Mouse (Mus musculus): Measurements from ENCODE around the gene Vnn1. TPM values are rescaled to one million over a fixed set of nuclear protein-coding genes. Genes with fewer than 3 reads are reported as not detected.

Vnn1 gene
- 10 to 100 TPM; 19.8 to 40.5 TPM for total RNA-seq (2021)
- long read RNA-seq, experiment 1, transcript Vnn1-201 (7 exons, 2,416 nt), result major isoform, 37 of 39 reads
- long read RNA-seq, experiment 1, partial matches to known transcripts, result 2 of 39 reads
- long read RNA-seq, experiment 1, other reads (novel, unspliced or antisense), result 0 of 39 reads
- long read RNA-seq, experiment 2, transcript Vnn1-201 (7 exons, 2,416 nt), result major isoform, 53 of 67 reads
- long read RNA-seq, experiment 2, partial matches to known transcripts, result 12 of 67 reads
- long read RNA-seq, experiment 2, other reads (novel, unspliced or antisense), result 2 of 67 reads

DNA sequence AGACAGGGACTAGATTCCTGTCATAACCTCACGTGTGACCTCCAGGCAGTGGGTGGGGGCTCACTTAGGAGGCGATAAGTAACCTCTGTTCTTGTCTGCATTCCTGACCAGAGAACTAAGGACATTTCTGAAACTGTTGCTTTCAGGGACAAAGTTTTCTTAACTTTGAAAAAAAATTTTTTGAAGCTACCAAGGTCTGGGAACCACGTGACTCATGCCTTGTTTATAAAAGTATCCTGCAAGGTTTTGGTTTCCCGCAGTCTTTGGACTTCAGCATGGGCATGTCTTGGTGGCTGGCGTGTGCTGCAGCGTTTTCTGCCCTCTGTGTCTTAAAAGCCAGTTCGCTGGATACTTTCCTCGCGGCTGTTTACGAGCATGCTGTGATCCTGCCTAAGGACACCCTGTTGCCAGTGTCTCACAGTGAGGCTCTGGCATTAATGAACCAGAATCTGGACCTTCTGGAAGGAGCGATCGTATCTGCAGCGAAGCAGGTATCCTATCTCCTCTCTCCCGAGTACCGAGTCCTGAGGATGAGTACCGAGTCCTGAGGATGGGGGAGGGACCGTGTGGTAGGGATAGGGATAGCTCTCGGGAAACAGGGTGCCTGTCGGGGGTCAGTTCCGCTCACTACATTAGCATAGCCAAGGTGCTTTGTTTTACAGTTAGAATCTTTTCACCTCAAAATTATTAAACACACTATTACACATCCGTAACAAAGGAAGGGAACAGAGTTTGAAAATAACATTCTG lies at the start of gene Vnn1:
Vnn1 (plus strand) TSS at position 88 of the 749 bp plus-strand sequence.
- peak; percentile 26 to 49 for DNase-seq (ENCODE audit: low spot score in 2 of 2)

GRCm38 (mm10) chr10:23851228-23851912 lies 43.1 kb upstream of the Vnn1 start, which contains the start of gene Vnn3:
Vnn3 (plus strand) TSS chr10:23851462.
- no peak for DNase-seq (ENCODE audit: low spot score in 2 of 2)

DNA sequence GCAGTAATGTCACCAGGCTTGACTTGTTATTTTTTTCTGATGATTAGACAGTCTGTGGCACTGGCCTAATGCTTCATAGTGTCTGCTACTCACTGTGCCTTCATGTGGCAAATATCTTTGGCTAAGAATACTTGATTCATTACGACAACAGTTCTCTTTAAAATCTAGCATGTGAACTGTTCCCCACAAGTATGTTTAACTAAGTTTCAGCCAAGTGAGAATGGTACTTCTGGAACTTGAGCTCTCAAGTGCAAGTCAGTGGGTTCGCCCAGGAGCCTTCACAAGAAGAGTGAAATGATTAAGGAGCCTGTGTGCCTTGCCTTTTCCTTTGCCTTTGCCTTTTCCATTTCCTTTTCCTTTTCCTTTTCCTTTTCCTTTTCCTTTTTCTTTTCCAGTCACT lies 42.4 kb upstream of the Vnn1 start:
- DNase-seq (ENCODE audit: low spot score in 2 of 2), result no peak

GRCm38 (mm10) chr10:23864362-23865312 lies 29.9 kb upstream of the Vnn1 start:
- DNase-seq (ENCODE audit: low spot score in 2 of 2), result no peak

GRCm38 (mm10) chr10:23880695-23881094 lies 13.8 kb upstream of the Vnn1 start:
- peak; percentile 17 to 40 for DNase-seq (ENCODE audit: low spot score in 2 of 2)

- no peak for DNase-seq (ENCODE audit: low spot score in 2 of 2)
Measured at GRCm38 (mm10) chr10:23884910-23885309, 9.6 kb upstream of the Vnn1 start.

- no peak for DNase-seq (ENCODE audit: low spot score in 2 of 2)
Measured at GRCm38 (mm10) chr10:23886060-23886459, 8.4 kb upstream of the Vnn1 start.

GRCm38 (mm10) chr10:23892987-23893386 lies 1.5 kb upstream of the Vnn1 start:
- no peak for DNase-seq (ENCODE audit: low spot score in 2 of 2)

GRCm38 (mm10) chr10:23895376-23895775 lies 888 bp downstream of the Vnn1 start:
- no peak for DNase-seq (ENCODE audit: low spot score in 2 of 2)

- no peak for DNase-seq (ENCODE audit: low spot score in 2 of 2)
Measured at GRCm38 (mm10) chr10:23901119-23901518, 6.6 kb downstream of the Vnn1 start.

GRCm38 (mm10) chr10:23905661-23906060 lies 11.2 kb downstream of the Vnn1 start:
- DNase-seq (ENCODE audit: low spot score in 2 of 2), result no peak

- no peak for DNase-seq (ENCODE audit: low spot score in 2 of 2)
Measured at GRCm38 (mm10) chr10:23920056-23920455, 25.6 kb downstream of the Vnn1 start, which contains the start of gene Taar1. Taar1 (plus strand) TSS chr10:23920356.

DNA sequence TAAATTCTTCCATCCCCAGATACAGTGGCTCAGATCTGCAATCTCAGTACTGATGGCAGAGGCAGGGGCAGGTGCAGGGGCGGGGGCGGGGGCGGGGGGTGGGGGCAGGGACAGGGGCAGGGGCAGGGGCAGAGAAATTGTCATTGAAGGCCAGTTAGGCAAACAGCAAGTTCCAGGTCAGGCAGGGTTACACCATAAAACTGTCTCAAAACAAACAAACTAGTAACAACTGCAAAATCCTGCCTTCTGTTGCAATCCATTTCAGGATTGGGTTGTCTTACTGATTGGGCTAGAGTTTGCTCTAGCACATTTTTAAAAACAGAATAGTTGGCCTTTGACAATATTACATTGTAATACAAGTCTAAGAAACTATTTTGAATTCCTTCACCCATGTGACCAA lies 28.0 kb downstream of the Vnn1 start:
- DNase-seq (ENCODE audit: low spot score in 2 of 2), result no peak

DNA sequence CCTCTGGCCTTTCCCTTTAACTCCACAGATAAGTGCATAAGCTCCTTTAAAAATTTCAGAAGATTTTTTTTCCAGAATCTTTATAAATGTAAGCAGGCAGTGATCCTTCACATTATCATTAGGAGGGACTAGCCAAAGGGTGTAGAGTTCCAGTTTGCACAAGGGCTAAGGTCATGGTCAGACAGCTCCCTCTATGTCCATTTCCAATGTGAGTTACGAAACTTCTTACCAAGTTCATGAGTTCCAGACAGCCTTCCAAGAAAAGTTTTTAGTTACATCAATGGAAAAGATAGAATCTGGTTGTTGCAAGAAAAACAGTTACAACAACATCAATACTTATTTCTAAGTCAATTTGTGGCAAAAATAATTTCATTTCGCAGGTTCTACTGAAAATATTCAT lies 29.5 kb downstream of the Vnn1 start:
- DNase-seq (ENCODE audit: low spot score in 2 of 2), result no peak

GRCm38 (mm10) chr10:23937613-23938012 lies 43.1 kb downstream of the Vnn1 start:
- no peak for DNase-seq (ENCODE audit: low spot score in 2 of 2)

- DNase-seq (ENCODE audit: low spot score in 2 of 2), result no peak
Measured at GRCm38 (mm10) chr10:23938312-23938711, 43.8 kb downstream of the Vnn1 start, which contains the start of gene Taar2. Taar2 (plus strand) TSS chr10:23938572.

- no peak for DNase-seq (ENCODE audit: low spot score in 2 of 2)
Measured at GRCm38 (mm10) chr10:23942465-23942864, 48.0 kb downstream of the Vnn1 start.

GRCm38 (mm10) chr10:23948026-23948425 lies 53.5 kb downstream of the Vnn1 start:
- DNase-seq (ENCODE audit: low spot score in 2 of 2), result no peak

GRCm38 (mm10) chr10:23949508-23950005 lies 55.1 kb downstream of the Vnn1 start, which contains the start of gene Taar3:
Taar3 (plus strand) TSS chr10:23949558.
- DNase-seq (ENCODE audit: low spot score in 2 of 2), result no peak

- no peak for DNase-seq (ENCODE audit: low spot score in 2 of 2)
Measured at GRCm38 (mm10) chr10:23951714-23952113, 57.2 kb downstream of the Vnn1 start.
